Mouse (Mus musculus): ENCODE data around the gene Mtss1l.

DNA sequence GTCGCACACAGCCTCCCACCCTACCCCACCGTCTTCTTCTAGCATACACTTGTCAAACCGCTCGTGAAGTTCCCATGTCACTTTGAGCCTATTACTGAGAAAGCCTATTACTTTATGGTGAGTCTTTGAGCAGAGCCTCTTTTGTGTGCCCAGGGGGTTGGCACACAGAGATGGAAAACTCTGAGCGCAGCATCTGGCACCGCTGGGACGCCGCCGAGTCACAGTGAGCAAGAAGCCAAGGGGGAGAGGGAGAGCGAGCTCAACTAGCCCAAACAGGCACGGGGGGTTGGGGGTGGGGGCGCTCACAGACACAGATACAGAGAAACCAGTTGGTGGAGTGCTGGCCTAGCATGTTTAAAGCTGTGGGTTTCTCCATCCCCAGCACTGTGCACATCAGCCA lies 68.3 kb downstream of the Mtss1l start:
- TF ChIP-seq CTCF (IDR thresholded peaks at IDR 0.05; ENCODE audit: insufficient read depth, low read depth, low read length), result no peak
- TF ChIP-seq POLR2A (IDR thresholded peaks at IDR 0.05; ENCODE audit: insufficient read depth, low read depth, low read length), result no peak
